Mouse (Mus musculus) testis, postnatal 10 days (tissue): ENCODE results near the gene Pygm.

ENCODE experiments used
- DNase-seq: peaks from one replicate; pipeline ENCODE4 v3.0.0; 2021; ENCODE audit warnings: low spot score

Pygm gene

GRCm38 (mm10) chr19:6352107-6352505 lies 32.1 kb upstream of the Pygm start:
- no peak for DNase-seq

- DNase-seq, result no peak
These were observed 30.2 kb upstream of the Pygm start for GRCm38 (mm10) chr19:6354030-6354429.

DNA sequence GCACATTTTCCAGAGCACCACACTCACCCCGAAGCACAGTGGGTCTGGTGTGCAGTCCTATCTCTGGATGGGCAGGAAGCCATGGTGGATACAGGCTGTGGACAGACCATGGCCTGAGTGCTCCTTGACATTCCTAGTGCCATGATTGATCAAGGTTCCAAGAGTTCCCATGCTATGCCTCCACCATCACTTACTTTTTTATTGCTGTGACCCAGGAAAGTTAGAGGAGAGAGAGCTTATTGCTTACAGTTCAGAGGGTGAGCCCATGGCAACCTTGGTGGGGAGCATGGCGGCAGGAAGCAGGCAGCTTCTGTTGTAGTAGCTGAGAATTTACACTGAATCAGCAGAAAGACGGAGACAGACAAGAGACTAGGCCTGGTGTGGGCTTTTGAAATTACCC lies 22.9 kb upstream of the Pygm start:
- DNase-seq, result no peak

- DNase-seq, result no peak
These were observed 21.1 kb upstream of the Pygm start for GRCm38 (mm10) chr19:6363091-6363410.

DNA sequence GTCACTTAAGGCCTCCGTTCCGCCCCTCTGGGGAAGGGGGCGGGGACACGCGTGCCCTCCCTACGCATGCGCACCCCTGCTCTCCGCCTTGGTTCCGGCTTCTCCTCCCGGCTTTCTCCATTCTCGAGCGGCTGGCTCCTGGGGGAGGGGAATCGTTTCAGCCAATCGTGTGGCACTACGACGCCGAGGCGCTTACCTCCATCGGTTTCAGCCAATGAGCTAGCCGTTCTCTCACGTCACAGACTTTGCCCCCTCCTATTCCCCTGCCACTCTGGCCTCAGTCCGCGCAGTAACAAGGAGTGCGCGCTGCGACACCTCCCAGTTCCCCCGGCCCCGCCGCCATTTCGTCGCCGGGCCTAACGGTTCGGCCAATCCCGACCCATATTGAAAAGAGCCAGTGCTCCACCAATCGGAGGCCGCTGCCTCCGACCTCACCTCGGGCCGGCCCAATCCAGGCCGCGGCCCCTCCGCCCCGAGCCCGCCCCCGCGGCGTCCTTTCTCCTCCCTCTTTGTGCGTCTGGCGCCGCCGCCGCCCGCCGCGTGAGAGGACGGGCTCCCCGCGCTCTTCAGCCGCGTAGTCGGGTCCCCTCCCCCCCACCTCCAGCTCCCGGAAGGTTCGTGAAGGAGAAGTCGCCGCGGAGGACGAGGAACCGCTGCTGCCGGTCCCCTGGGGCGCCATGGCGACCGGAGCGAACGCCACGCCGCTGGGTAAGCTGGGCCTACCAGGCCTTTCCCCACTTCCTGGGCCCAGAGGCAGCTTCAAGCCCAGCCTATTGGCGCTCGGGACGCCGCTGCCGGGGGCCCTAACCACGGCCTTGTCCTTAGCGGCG lies 20.6 kb upstream of the Pygm start, which contains the start of gene Sf1:
Sf1 (plus strand) TSS at position 280 of the 830 bp plus-strand sequence.
- DNase-seq, result peak; percentile 99

- DNase-seq, result peak; percentile 96
These were observed 19.9 kb upstream of the Pygm start for GRCm38 (mm10) chr19:6364317-6364725.

- DNase-seq, result no peak
These were observed 19.4 kb upstream of the Pygm start for GRCm38 (mm10) chr19:6364842-6365241.

DNA sequence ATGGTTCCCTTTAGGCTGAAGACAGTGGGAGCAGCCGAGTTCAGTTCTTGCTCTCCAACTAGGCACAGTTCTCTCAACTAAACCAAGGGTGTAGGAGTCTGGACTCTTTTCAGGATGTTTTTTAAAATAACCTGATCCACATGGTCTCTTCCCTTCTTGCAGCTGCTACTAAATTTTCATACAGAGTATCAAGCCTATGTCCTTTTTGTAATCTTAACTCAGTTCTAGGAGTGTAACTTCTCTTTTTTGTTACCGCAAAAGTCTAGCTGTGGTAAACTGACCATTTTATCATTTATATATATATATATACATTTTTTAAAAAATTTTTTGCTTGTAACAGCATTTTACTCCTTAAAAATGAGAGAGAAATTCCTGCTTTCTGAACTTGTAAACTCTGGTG lies 14.0 kb upstream of the Pygm start:
- no peak for DNase-seq

GRCm38 (mm10) chr19:6372433-6372832 lies 11.8 kb upstream of the Pygm start:
- DNase-seq, result no peak

DNA sequence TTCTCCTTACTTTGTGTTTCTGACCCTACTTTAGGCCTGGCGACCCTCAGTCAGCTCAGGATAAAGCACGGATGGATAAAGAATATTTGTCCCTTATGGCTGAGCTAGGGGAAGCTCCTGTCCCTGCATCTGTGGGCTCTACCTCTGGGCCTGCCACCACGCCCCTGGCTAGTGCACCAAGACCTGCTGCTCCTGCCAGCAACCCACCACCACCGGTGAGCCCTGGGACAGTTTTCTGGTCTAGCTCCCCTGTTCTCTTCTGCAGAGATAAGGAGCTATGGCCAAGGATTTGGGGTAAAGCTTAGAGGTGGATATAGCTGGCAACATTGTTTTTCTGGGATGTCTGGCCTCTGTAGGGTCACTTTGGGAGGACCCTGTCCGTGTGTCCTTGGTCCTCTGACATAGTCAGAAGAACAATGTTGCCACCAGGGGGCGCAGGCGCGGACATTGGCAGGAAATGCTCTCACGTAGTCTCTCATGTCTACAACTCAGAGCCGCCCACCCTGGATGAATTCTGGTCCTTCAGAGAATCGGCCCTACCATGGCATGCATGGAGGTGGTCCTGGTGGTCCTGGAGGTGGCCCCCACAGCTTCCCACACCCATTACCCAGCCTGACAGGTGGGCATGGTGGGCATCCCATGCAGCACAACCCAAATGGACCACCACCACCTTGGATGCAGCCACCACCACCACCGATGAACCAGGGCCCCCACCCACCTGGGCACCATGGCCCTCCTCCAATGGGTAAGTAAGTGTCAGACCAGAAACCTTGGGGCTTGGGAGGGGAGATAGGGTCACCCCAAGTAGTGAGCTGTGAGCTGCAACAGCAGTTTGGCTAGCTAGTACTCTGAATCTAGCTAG lies 10.4 kb upstream of the Pygm start:
- peak; percentile 98 for DNase-seq

DNA sequence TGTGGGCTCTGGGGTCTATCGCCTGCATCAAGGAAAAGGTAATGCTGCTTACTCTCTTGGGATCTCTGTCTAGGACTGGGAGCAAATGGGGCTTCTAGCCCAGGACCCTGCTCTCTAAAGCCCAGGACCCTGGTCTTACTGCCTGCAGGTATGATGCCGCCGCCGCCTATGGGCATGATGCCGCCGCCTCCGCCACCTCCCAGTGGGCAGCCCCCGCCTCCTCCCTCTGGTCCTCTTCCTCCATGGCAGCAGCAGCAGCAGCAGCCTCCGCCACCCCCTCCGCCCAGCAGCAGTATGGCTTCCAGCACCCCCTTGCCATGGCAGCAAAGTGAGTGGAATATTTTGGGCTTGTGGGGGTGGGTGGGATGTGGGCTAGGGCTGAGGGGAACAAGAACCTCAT lies 9.6 kb upstream of the Pygm start:
- no peak for DNase-seq

GRCm38 (mm10) chr19:6375423-6376254 lies 8.6 kb upstream of the Pygm start:
- peak; percentile 65 for DNase-seq

- peak; percentile 95 for DNase-seq
These were observed 8.0 kb upstream of the Pygm start for GRCm38 (mm10) chr19:6376255-6376564.

DNA sequence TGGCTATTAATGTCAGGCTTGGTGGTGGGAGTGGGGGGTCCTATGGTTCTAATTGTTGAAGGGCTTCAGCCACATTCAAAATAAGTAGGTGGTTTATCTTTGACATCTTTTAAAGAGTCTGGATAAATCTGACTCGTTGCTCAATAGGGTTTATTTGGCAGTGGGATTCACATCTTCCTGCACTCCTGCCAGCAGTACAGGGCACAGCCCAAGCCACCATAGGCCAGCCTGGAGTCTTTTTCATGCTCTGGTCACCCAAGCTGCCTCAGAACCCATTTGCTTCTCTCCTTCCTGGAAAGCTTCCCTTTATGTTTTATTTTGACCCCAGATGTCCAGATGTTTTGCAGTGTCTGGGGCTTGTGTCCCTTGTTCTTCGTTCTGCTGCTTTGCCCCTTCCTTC lies 7.6 kb upstream of the Pygm start:
- no peak for DNase-seq

- no peak for DNase-seq
These were observed 6.7 kb upstream of the Pygm start for GRCm38 (mm10) chr19:6377327-6378040.

DNA sequence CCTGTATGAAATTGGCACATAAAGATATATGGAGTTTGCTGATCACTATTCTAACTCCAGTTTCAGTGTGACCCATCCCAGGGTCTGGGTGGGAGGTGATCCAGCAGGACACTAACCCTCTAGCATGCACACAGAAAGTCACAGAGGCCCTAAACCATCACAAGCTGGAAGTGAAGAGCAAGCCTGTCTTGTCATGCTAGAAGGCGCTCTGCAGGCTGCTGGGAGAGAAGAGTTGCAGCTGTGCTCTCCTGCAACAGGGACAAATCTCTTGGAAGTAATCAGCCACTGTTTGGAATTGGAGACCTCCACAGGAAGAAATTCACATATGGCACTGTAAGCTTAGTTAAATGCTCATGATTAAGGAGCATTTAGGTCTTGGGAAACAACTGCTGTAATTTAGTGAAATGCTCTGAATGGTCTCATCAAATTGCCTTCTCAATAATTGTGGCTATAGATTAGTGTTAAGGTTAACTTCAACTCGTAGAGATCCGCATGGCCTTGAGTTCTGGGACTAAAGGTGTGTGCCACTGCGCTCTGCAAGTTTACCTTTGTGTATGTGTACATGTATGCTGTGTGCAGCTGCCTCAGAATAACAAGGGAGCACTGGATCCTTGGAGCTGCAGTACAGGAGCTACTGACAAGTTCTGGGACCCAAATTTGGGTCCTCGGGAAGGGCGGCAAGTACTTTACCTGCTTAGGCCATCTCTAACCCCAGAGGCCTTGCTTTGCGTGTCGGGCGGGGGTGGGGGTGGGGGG lies 3.6 kb upstream of the Pygm start:
- DNase-seq, result no peak

DNA sequence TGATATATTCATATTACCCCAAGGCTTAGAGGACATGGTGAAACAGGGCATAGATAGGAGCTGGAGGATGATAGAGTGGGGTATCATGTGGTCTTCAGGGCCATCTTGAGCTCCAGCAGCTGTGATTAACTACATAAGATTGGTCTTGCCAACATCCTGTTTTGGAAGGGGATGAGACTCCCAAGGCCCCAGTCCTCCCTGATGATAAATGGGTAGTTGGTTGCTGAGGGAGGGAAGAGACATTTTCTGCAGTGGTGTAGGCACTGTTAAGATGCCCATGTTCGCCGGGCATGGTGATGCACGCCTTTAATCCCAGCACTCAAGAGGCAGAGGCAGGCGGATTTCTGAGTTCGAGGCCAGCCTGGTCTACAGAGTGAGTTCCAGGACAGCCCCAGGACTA lies 3.0 kb upstream of the Pygm start:
- DNase-seq, result no peak

- DNase-seq, result no peak
These were observed 1.8 kb upstream of the Pygm start for GRCm38 (mm10) chr19:6382323-6382924.

- no peak for DNase-seq
These were observed 729 bp upstream of the Pygm start for GRCm38 (mm10) chr19:6383470-6383869.

DNA sequence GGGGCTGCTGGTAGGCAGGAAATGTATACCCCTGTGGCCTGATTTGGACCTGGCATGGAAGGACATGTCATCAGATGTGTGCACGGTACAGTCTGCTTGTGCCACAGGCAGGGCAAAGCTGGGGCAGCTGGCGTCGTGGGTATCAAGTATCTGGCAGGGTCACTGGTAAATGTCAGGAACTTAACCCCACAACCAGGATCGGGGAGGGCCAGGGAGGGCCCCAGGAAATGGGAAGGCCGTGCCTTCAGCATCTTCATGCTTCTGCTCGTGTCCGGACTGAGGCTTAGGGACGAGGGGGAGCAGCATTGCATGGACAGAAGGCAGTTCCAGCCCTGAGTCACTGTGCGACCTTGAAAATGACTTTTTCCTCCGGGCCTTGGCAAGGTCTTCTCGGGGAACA lies 755 bp downstream of the Pygm start:
- no peak for DNase-seq

DNA sequence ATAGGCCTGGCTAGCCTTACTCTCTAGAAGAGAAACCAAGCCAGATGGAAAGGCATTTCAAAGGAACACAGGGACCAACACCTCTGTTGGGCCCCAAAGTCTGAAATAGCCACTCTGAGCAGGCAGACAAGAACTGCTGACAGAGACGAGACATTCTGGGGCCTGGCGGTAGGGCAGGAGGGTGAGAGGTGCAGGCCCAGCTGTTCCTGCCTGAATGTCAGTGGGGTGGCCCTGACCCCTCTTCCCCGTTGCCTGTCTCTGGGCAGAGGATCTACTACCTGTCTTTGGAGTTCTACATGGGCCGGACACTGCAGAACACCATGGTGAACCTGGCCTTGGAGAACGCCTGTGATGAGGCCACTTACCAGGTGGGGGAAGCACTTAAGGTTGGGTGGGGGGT lies 1.2 kb downstream of the Pygm start:
- DNase-seq, result no peak
